Mouse (Mus musculus): ENCODE measurements around the gene Kif26a.

The Kif26a gene

GRCm38 (mm10) chr12:112145875-112146651 is at the start of gene Kif26a:
Gene Kif26a (plus strand): TSS chr12:112146208.
- in situ Hi-C loops (cut with MboI, MseI) = loop anchor here (10.0 to 25.0 kb wide), 2 partner anchors 469 to 791 kb away; partner anchors contain the start of genes Jag2 and Nudt14

GRCm38 (mm10) chr12:112096733-112097117 is 49.3 kb upstream of the Kif26a start:
- in situ Hi-C loops (cut with MboI, MseI) = no loop called here

- in situ Hi-C loops (cut with MboI, MseI) = no loop called here
Observed at GRCm38 (mm10) chr12:112100106-112100505, 45.9 kb upstream of the Kif26a start.

GRCm38 (mm10) chr12:112101045-112101444 is 45.0 kb upstream of the Kif26a start:
- in situ Hi-C loops (cut with MboI, MseI) = no loop called here

GRCm38 (mm10) chr12:112103179-112103578 is 42.8 kb upstream of the Kif26a start:
- in situ Hi-C loops (cut with MboI, MseI) = no loop called here

GRCm38 (mm10) chr12:112104890-112105289 is 41.1 kb upstream of the Kif26a start:
- in situ Hi-C loops (cut with MboI, MseI) = no loop called here

GRCm38 (mm10) chr12:112106541-112106971 is 39.5 kb upstream of the Kif26a start, which contains the start of gene Aspg:
Gene Aspg (plus strand): TSS chr12:112106679.
- in situ Hi-C loops (cut with MboI, MseI) = no loop called here

GRCm38 (mm10) chr12:112107685-112108084 is 38.3 kb upstream of the Kif26a start:
- in situ Hi-C loops (cut with MboI, MseI) = no loop called here

- in situ Hi-C loops (cut with MboI, MseI) = no loop called here
Observed at GRCm38 (mm10) chr12:112108696-112109445, 37.1 kb upstream of the Kif26a start.

- in situ Hi-C loops (cut with MboI, MseI) = no loop called here
Observed at GRCm38 (mm10) chr12:112109701-112110100, 36.3 kb upstream of the Kif26a start.

- in situ Hi-C loops (cut with MboI, MseI) = no loop called here
Observed at GRCm38 (mm10) chr12:112111323-112111722, 34.7 kb upstream of the Kif26a start.

- in situ Hi-C loops (cut with MboI, MseI) = no loop called here
Observed at GRCm38 (mm10) chr12:112112235-112112634, 33.8 kb upstream of the Kif26a start.

- in situ Hi-C loops (cut with MboI, MseI) = no loop called here
Observed at GRCm38 (mm10) chr12:112112686-112113396, 33.2 kb upstream of the Kif26a start.

- in situ Hi-C loops (cut with MboI, MseI) = no loop called here
Observed at GRCm38 (mm10) chr12:112113710-112114109, 32.3 kb upstream of the Kif26a start.

- in situ Hi-C loops (cut with MboI, MseI) = no loop called here
Observed at GRCm38 (mm10) chr12:112117006-112117405, 29.0 kb upstream of the Kif26a start.

GRCm38 (mm10) chr12:112117649-112118048 is 28.4 kb upstream of the Kif26a start:
- in situ Hi-C loops (cut with MboI, MseI) = no loop called here

GRCm38 (mm10) chr12:112121188-112121587 is 24.8 kb upstream of the Kif26a start:
- in situ Hi-C loops (cut with MboI, MseI) = no loop called here

- in situ Hi-C loops (cut with MboI, MseI) = loop anchor here (25.0 kb wide), 1 partner anchor 811 kb away; the partner anchor contains the start of genes Jag2 and Nudt14
Observed at GRCm38 (mm10) chr12:112125903-112126302, 20.1 kb upstream of the Kif26a start.

GRCm38 (mm10) chr12:112126931-112127635 is 18.9 kb upstream of the Kif26a start:
- in situ Hi-C loops (cut with MboI, MseI) = loop anchor here (25.0 kb wide), 1 partner anchor 810 kb away; the partner anchor contains the start of genes Jag2 and Nudt14

GRCm38 (mm10) chr12:112128526-112128925 is 17.5 kb upstream of the Kif26a start:
- in situ Hi-C loops (cut with MboI, MseI) = loop anchor here (25.0 kb wide), 1 partner anchor 809 kb away; the partner anchor contains the start of genes Jag2 and Nudt14

GRCm38 (mm10) chr12:112129300-112129856 is 16.6 kb upstream of the Kif26a start:
- in situ Hi-C loops (cut with MboI, MseI) = loop anchor here (25.0 kb wide), 1 partner anchor 808 kb away; the partner anchor contains the start of genes Jag2 and Nudt14
